Mouse (Mus musculus) heart, adult 2 months (tissue): ENCODE measurements at regions not wholly inside any gene's neighbourhood (a gene's known extent, or its start where the extent isn't known, plus 50 kb on each side); places are given as distances from the start of the nearest gene placed in this dataset.

ENCODE experiments used
- CTCF ChIP-seq: fragments of 200-600 bp; IDR thresholded peaks from 2 replicates; pipeline ENCODE4 v1.8.1; 2022; ENCODE audit warnings: antibody characterized with exemption, mild to moderate bottlenecking, moderate library complexity
- EP300 ChIP-seq: fragments of 200-500 bp; IDR thresholded peaks from 2 replicates; pipeline ENCODE4 v1.6.1; 2011; ENCODE audit warnings: low read depth, low read length, control low read depth; ENCODE audit not compliant: insufficient read depth

DNA sequence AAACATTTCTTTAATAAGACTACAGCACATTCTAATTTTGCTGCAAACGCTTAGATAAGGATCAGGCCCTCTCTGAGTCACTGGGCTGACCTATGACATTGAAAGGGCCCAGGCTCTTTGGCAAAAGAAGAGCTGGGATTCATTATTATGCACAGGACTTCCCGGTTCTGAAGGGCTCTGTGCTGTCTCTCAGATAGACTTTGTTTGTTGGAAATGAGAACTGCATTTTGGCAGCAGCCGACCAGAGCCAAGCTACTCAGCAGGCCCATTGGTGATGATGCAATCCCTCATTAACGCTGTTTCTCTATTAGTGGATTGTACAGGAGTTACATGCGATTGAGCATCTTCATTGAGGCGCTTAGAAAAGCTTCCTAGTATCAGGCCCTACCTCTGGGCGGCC lies 204.9 kb upstream of the Sox2 start:
- no peak for TF ChIP-seq CTCF
- TF ChIP-seq EP300 = no peak
